Mouse (Mus musculus): ENCODE data around the gene 1810010H24Rik. TPM values are rescaled to one million over a fixed set of nuclear protein-coding genes. Genes with fewer than 3 reads are reported as not detected.

Gene 1810010H24Rik
- total and polyA plus RNA-seq, 3 experiments, result 0.42 to 2.5 TPM; not detected in 1

- peaks cover 35% of the 10 kb centered on the region for H3K79me2 ChIP-seq (ENCODE audit: control insufficient read depth, insufficient read depth, low read length, poor library complexity)
- no peaks in the 10 kb centered on the region for H3K9me3 ChIP-seq (replicated peaks; ENCODE audit: insufficient read depth, low read length)
- H3K9ac ChIP-seq (ENCODE audit: control insufficient read depth, low read depth, low read length, poor library complexity, severe bottlenecking), result peak overlapping the region; percentile 76
- H3K27me3 ChIP-seq (ENCODE audit: control insufficient read depth in 1 of 2, insufficient read depth in 2 of 2, low read length in 2 of 2), result no peaks in the 10 kb centered on the region
- H3K36me3 ChIP-seq (ENCODE audit: control insufficient read depth in 1 of 2, insufficient read depth in 2 of 2, low read length in 2 of 2), result peaks cover 20 to 33% of the 10 kb centered on the region in 2 experiments
- H3K4me1 ChIP-seq (ENCODE audit: control insufficient read depth in 1 of 2, insufficient read depth in 2 of 2, low read length in 2 of 2), result peaks cover 16 to 21% of the 10 kb centered on the region in 2 experiments
- H3K27ac ChIP-seq (ENCODE audit: control insufficient read depth, low read depth, low read length), result peak overlapping the region; percentile 55
- DNase-seq (ENCODE audit: low read depth, low spot score), result no peak
- H3K4me3 ChIP-seq (ENCODE audit: control insufficient read depth in 1 of 2, insufficient read depth in 1 of 2, low read depth in 2 of 2, low read length in 2 of 2), result peak overlapping the region; percentile 51 to 53
- TF ChIP-seq E2F4 (IDR thresholded peaks at IDR 0.05; ENCODE audit: borderline replicate concordance, low read depth, low read length) (no peak), RCOR1 (IDR thresholded peaks at IDR 0.05; ENCODE audit: low read depth, low read length) (no peak)
Measured at GRCm38 (mm10) chr11:106999949-107000513, 25.4 kb upstream of the 1810010H24Rik start.

- H3K27me3 ChIP-seq (ENCODE audit: control insufficient read depth in 1 of 2, insufficient read depth in 2 of 2, low read length in 2 of 2), result no peaks in the 10 kb centered on the region
- no peak overlapping the region for H3K9ac ChIP-seq (ENCODE audit: control insufficient read depth, low read depth, low read length, poor library complexity, severe bottlenecking)
- peak; percentile 57 for DNase-seq (ENCODE audit: low read depth, low spot score)
- TF ChIP-seq MAFK (IDR thresholded peaks at IDR 0.05; ENCODE audit: borderline replicate concordance, low read depth, low read length) (no peak), CTCF (IDR thresholded peaks at IDR 0.05 in 2 of 3, conservative IDR thresholded peaks at IDR 0.05 in 1 of 3; ENCODE audit: control insufficient read depth in 1 of 3, insufficient read depth in 1 of 3, low read depth in 2 of 3, low read length in 3 of 3, poor library complexity in 1 of 3, severe bottlenecking in 1 of 3) (no peak), USF2 (IDR thresholded peaks at IDR 0.05; ENCODE audit: borderline replicate concordance in 1 of 2, insufficient read depth in 1 of 2, low read depth in 1 of 2, low read length in 2 of 2) (0 out of 4 replicates have a peak, but pooled peaks of 1 of the 2 experiments have one; percentile 16), ZKSCAN1 (IDR thresholded peaks at IDR 0.05; ENCODE audit: low read depth, low read length) (no peak), USF1 (IDR thresholded peaks at IDR 0.05; ENCODE audit: low read depth, low read length) (peak; percentile 79), SIN3A (IDR thresholded peaks at IDR 0.05; ENCODE audit: low read length) (0 out of 2 replicates have a peak, but pooled peaks have one; percentile 10), ZNF384 (IDR thresholded peaks at IDR 0.05; ENCODE audit: low read depth, low read length) (peak; percentile 93)
- H3K79me2 ChIP-seq (ENCODE audit: control insufficient read depth, insufficient read depth, low read length, poor library complexity), result peaks cover 22% of the 10 kb centered on the region
- no peak overlapping the region for H3K27ac ChIP-seq (ENCODE audit: control insufficient read depth, low read depth, low read length)
- H3K4me3 ChIP-seq (ENCODE audit: control insufficient read depth in 1 of 2, insufficient read depth in 1 of 2, low read depth in 2 of 2, low read length in 2 of 2), result no peak overlapping the region
- no peaks in the 10 kb centered on the region for H3K9me3 ChIP-seq (replicated peaks; ENCODE audit: insufficient read depth, low read length)
- H3K36me3 ChIP-seq (ENCODE audit: control insufficient read depth in 1 of 2, insufficient read depth in 2 of 2, low read length in 2 of 2), result peaks cover 4 to 13% of the 10 kb centered on the region in 2 experiments
- peaks cover 5 to 8% of the 10 kb centered on the region in 2 experiments for H3K4me1 ChIP-seq (ENCODE audit: control insufficient read depth in 1 of 2, insufficient read depth in 2 of 2, low read length in 2 of 2)
Measured at GRCm38 (mm10) chr11:107001760-107002675, 23.5 kb upstream of the 1810010H24Rik start.

- Histone ChIP-seq H3K4me1 (ENCODE audit: control insufficient read depth in 1 of 2, insufficient read depth in 2 of 2, low read length in 2 of 2) (peaks cover 4 to 6% of the 10 kb centered on the region in 2 experiments; a peak in 1 of 4 replicates), H3K27me3 (ENCODE audit: control insufficient read depth in 1 of 2, insufficient read depth in 2 of 2, low read length in 2 of 2) (no peaks in the 10 kb centered on the region), H3K9ac (ENCODE audit: control insufficient read depth, low read depth, low read length, poor library complexity, severe bottlenecking) (no peak overlapping the region), H3K4me3 (ENCODE audit: control insufficient read depth in 1 of 2, insufficient read depth in 1 of 2, low read depth in 2 of 2, low read length in 2 of 2) (no peak overlapping the region), H3K79me2 (ENCODE audit: control insufficient read depth, insufficient read depth, low read length, poor library complexity) (no peaks in the 10 kb centered on the region), H3K9me3 (replicated peaks; ENCODE audit: insufficient read depth, low read length) (no peaks in the 10 kb centered on the region), H3K36me3 (ENCODE audit: control insufficient read depth in 1 of 2, insufficient read depth in 2 of 2, low read length in 2 of 2) (peaks cover 0 to 5% of the 10 kb centered on the region in 2 experiments; a peak in 1 of 4 replicates), H3K27ac (ENCODE audit: control insufficient read depth, low read depth, low read length) (no peak overlapping the region)
- DNase-seq (ENCODE audit: low read depth, low spot score), result no peak
- TF ChIP-seq MAZ (IDR thresholded peaks at IDR 0.05; ENCODE audit: low read depth, low read length), result no peak
- no peak for TF ChIP-seq USF1 (IDR thresholded peaks at IDR 0.05; ENCODE audit: low read depth, low read length)
- no peak for TF ChIP-seq ZMIZ1 (IDR thresholded peaks at IDR 0.05; ENCODE audit: low read depth, low read length)
- TF ChIP-seq E2F4 (IDR thresholded peaks at IDR 0.05; ENCODE audit: borderline replicate concordance, low read depth, low read length), result no peak
- no peak for TF ChIP-seq MAX (IDR thresholded peaks at IDR 0.05; ENCODE audit: low read length)
- no peak for TF ChIP-seq RAD21 (IDR thresholded peaks at IDR 0.05; ENCODE audit: low read depth, low read length)
- TF ChIP-seq GATA1 (IDR thresholded peaks at IDR 0.05; ENCODE audit: low read depth, low read length), result no peak
- TF ChIP-seq ETS1 (IDR thresholded peaks at IDR 0.05; ENCODE audit: low read depth, low read length), result no peak
- TF ChIP-seq MXI1 (IDR thresholded peaks at IDR 0.05; ENCODE audit: low read depth, low read length), result no peak
Measured at GRCm38 (mm10) chr11:107005538-107005937, 19.9 kb upstream of the 1810010H24Rik start.

Measured in MEL (cell line).